Mouse (Mus musculus) brain, embryonic 14.5 days (tissue): ENCODE data around the gene Bcl2.

Experiments used
- CTCF ChIP-seq: fragments of 200-500 bp; IDR thresholded peaks from 2 replicates; pipeline ENCODE4 v1.5.1; 2012; ENCODE audit warnings: inconsistent platforms, mild to moderate bottlenecking, moderate library complexity, borderline replicate concordance; ENCODE audit not compliant: insufficient read depth, insufficient read length; ENCODE audit errors: extremely low read depth
- POLR2A ChIP-seq: fragments of 200-500 bp; IDR thresholded peaks from 2 replicates; pipeline ENCODE4 v1.6.1; 2012; ENCODE audit warnings: mild to moderate bottlenecking, inconsistent platforms, borderline replicate concordance; ENCODE audit not compliant: poor library complexity, insufficient read depth, insufficient read length, severe bottlenecking; ENCODE audit errors: extremely low read depth

- TF ChIP-seq POLR2A (no peak), CTCF (no peak)
Measured at GRCm38 (mm10) chr1:106687435-106688160, 26.5 kb downstream of the Bcl2 start.
